Mouse (Mus musculus): Measurements from ENCODE around the gene Mgp. TPM values are rescaled to one million over a fixed set of nuclear protein-coding genes. Genes with fewer than 3 reads are reported as not detected.

The Mgp gene
- polyA plus RNA-seq, 1 experiment from 2014 or later = 1.9 TPM

DNA sequence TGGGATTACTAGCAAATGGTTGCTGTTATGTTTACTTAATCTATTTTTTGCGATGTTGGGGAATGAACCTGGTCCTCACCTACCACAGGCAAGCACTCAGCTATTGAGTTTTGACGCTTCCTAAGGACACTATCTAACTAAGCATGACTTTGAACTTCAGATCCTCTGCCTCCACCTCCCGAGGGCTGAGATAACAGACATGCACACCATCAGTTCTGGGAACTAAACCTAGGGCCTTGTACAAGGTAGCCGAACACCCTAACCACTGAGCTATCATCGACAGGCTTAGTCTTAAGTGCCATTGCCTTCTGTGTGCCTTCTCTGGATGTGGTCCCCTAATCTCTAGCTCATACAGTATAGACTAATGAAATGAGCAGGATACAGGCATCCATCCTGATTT, 10.3 kb downstream of the Mgp start:
- no peak overlapping the region for H3K9ac ChIP-seq (ENCODE audit: low read length)
- no peaks in the 10 kb centered on the region for H3K9me3 ChIP-seq (ENCODE audit: control insufficient read depth, low read length)
- H3K4me1 ChIP-seq (replicated peaks; ENCODE audit: control insufficient read depth, insufficient read depth, low read length) = no peaks in the 10 kb centered on the region
- no peak overlapping the region for H3K4me2 ChIP-seq (ENCODE audit: low read depth, low read length, severe bottlenecking)
- H3K4me3 ChIP-seq (ENCODE audit: low read depth, low read length) = no peak overlapping the region
- no peaks in the 10 kb centered on the region for H3K36me3 ChIP-seq (ENCODE audit: control insufficient read depth, insufficient read depth, low read length)
- H3K27me3 ChIP-seq (ENCODE audit: control insufficient read depth, insufficient read depth, low read length) = no peaks in the 10 kb centered on the region
- no peak for DNase-seq (ENCODE audit: low spot score)
- no peak overlapping the region for H3K27ac ChIP-seq (ENCODE audit: low read depth, low read length)
- WGBS = 90% methylated on average over 5 of the region's 5 CpGs
- ATAC-seq (replicated peaks; ENCODE audit: low FRiP score) = no peak

DNA sequence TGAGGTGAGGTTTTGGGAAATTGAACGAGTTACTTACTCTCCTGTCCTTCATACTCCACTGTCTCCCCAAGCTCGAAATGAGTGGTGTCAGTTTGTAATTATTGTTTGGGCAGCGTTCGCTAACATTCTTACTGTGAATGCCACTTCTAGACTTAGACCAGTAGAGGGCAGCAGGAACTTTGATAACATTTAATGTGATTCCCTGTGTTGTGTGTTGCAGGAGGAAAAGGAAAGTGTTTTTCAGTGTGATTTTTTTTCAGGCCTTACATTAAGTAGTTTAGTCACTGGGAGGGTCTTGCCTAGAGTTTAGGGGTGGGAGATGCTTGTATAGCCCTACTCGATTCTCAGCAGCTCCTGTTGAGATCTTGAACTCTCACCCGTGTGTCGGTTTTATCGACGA, 14.6 kb downstream of the Mgp start:
- no peaks in the 10 kb centered on the region for H3K4me1 ChIP-seq (replicated peaks; ENCODE audit: control insufficient read depth, insufficient read depth, low read length)
- DNase-seq (ENCODE audit: low spot score) = no peak
- WGBS = 54% methylated on average over 9 of the region's 9 CpGs
- no peak overlapping the region for H3K9ac ChIP-seq (ENCODE audit: low read length)
- H3K27ac ChIP-seq (ENCODE audit: low read depth, low read length) = no peak overlapping the region
- H3K4me3 ChIP-seq (ENCODE audit: low read depth, low read length) = no peak overlapping the region
- ATAC-seq (replicated peaks; ENCODE audit: low FRiP score) = peak; percentile 53; the same call in 1 of the 2 replicates
- H3K27me3 ChIP-seq (ENCODE audit: control insufficient read depth, insufficient read depth, low read length) = no peaks in the 10 kb centered on the region
- no peaks in the 10 kb centered on the region for H3K36me3 ChIP-seq (ENCODE audit: control insufficient read depth, insufficient read depth, low read length)
- no peaks in the 10 kb centered on the region for H3K9me3 ChIP-seq (ENCODE audit: control insufficient read depth, low read length)
- no peak overlapping the region for H3K4me2 ChIP-seq (ENCODE audit: low read depth, low read length, severe bottlenecking)

DNA sequence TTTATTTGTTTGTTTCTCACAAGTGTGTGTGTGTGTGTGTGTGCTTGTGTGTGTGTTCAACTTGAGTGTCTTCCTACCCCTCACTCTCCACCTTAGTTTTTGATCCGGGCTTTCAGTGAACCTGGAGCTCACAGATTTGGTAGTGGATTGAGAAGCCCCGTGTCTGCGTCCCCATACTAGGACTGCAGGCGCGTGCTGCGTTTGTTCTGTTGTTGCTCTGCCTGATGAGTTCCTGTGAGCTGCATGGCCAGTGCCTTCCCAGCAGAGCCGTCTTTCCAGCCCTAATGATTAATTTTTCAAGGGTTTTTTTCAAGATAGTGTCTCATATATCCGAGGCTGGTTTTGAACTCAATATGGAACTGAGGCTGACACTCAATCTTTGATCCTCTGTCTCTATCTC, 17.2 kb downstream of the Mgp start:
- DNase-seq (ENCODE audit: low spot score) (no peak), ATAC-seq (replicated peaks; ENCODE audit: low FRiP score) (no peak)
- Histone ChIP-seq H3K36me3 (ENCODE audit: control insufficient read depth, insufficient read depth, low read length) (no peaks in the 10 kb centered on the region), H3K4me3 (ENCODE audit: low read depth, low read length) (no peak overlapping the region), H3K9me3 (ENCODE audit: control insufficient read depth, low read length) (no peaks in the 10 kb centered on the region), H3K9ac (ENCODE audit: low read length) (no peak overlapping the region), H3K27ac (ENCODE audit: low read depth, low read length) (no peak overlapping the region), H3K27me3 (ENCODE audit: control insufficient read depth, insufficient read depth, low read length) (no peaks in the 10 kb centered on the region), H3K4me1 (replicated peaks; ENCODE audit: control insufficient read depth, insufficient read depth, low read length) (no peaks in the 10 kb centered on the region), H3K4me2 (ENCODE audit: low read depth, low read length, severe bottlenecking) (no peak overlapping the region)
- WGBS = 82% methylated on average over 8 of the region's 8 CpGs

DNA sequence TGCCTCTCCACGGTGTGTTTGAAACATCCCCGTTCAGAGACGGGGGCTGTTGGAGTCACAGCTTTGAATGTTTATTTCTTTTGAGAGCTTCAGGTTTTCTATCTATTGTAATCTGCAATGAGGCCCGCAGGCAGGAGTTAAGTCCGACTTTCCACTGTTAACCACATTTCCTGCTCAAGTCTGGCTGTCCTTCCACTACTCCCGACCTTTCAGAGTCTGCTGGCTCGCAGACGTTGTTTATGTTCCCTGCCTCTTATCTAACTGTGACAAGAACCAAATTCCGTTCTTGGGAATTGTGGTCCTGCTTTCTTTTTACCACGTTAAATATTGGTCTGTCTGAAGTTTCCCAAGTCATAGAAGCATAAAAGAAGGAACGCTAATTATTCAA, 17.8 kb downstream of the Mgp start:
- WGBS = 74% methylated on average over 11 of the region's 11 CpGs
- Histone ChIP-seq H3K9ac (ENCODE audit: low read length) (no peak overlapping the region), H3K36me3 (ENCODE audit: control insufficient read depth, insufficient read depth, low read length) (no peaks in the 10 kb centered on the region), H3K9me3 (ENCODE audit: control insufficient read depth, low read length) (no peaks in the 10 kb centered on the region), H3K27me3 (ENCODE audit: control insufficient read depth, insufficient read depth, low read length) (no peaks in the 10 kb centered on the region), H3K4me1 (replicated peaks; ENCODE audit: control insufficient read depth, insufficient read depth, low read length) (no peaks in the 10 kb centered on the region), H3K4me2 (ENCODE audit: low read depth, low read length, severe bottlenecking) (no peak overlapping the region), H3K4me3 (ENCODE audit: low read depth, low read length) (no peak overlapping the region), H3K27ac (ENCODE audit: low read depth, low read length) (no peak overlapping the region)
- DNase-seq (ENCODE audit: low spot score) (no peak), ATAC-seq (replicated peaks; ENCODE audit: low FRiP score) (no peak)

DNA sequence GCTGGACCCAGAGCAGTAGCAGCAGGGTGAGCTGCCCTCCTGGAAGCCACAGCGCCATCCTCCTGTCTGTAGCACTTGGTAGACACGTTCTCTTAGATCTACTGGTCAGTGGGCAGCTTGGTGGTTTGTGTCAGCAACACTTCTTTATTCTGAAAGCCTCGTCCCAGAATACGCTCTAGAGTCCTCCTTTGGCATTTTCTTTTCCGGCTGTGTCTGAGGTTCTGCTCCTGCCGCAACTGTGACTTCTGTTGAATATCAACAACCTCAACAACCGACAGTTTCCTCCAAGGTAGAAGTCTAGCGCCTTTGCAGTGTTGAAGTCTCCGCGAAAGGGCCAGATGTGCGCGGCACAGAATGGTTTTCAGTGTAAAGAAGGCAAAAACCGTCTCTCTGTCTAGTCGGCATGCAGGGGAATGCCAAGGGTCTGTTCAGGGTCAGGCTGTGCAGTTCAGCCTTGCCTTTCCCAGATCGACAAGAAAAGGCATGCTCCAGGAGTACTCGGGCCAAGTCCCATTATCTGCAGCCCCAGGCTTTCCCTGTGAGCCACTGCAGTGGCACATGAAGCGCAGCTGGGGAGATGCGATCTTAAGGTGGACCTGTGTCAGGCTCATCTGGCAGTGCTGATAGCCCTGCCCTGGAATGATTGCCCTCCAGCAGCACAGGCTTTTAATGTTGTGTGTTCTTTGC, 18.3 kb downstream of the Mgp start, which contains the start of gene Art4:
Gene Art4, minus strand, starts transcription at position 548 of the 687 bp plus-strand sequence.
- no peaks in the 10 kb centered on the region for H3K4me1 ChIP-seq (replicated peaks; ENCODE audit: control insufficient read depth, insufficient read depth, low read length)
- ATAC-seq (replicated peaks; ENCODE audit: low FRiP score) (peak; percentile 53), DNase-seq (ENCODE audit: low spot score) (no peak)
- no peaks in the 10 kb centered on the region for H3K27me3 ChIP-seq (ENCODE audit: control insufficient read depth, insufficient read depth, low read length)
- H3K27ac ChIP-seq (ENCODE audit: low read depth, low read length) = no peak within 1 kb of the TSS
- H3K4me3 ChIP-seq (ENCODE audit: low read depth, low read length) = no peak within 1 kb of the TSS
- WGBS = 82% methylated on average over 18 of the region's 18 CpGs
- no peak within 1 kb of the TSS for H3K4me2 ChIP-seq (ENCODE audit: low read depth, low read length, severe bottlenecking)
- H3K36me3 ChIP-seq (ENCODE audit: control insufficient read depth, insufficient read depth, low read length) = no peaks in the 10 kb centered on the region
- no peak within 1 kb of the TSS for H3K9ac ChIP-seq (ENCODE audit: low read length)
- no peaks in the 10 kb centered on the region for H3K9me3 ChIP-seq (ENCODE audit: control insufficient read depth, low read length)

DNA sequence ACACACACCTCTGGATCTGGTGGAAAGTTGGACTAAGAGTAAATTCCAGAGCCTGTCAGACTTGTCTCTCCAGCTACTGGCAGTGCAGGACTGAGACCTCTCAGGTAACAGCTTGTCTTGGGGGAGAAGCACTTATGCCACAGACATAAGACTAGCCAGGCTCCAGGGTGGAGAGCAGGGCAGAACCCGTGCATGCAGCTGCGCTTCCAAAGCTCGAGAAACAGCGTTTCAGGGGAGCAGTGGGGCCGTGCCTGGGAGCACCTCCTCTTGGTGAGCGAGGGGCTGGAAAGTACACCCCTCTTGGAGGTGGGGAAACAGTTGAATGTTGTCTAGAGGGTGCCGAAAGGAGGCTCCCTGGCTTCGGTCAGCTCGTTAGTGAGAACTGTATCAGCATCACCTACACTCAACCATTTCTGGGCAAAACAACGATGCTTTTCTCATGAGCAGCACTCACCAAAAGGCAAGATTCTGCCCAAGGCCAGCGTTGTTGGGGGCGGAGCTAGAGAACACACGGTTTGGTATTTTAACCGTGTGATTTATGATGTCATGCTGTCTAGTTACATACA, 19.5 kb downstream of the Mgp start:
- H3K27me3 ChIP-seq (ENCODE audit: control insufficient read depth, insufficient read depth, low read length) = no peaks in the 10 kb centered on the region
- no peaks in the 10 kb centered on the region for H3K9me3 ChIP-seq (ENCODE audit: control insufficient read depth, low read length)
- H3K4me1 ChIP-seq (replicated peaks; ENCODE audit: control insufficient read depth, insufficient read depth, low read length) = no peaks in the 10 kb centered on the region
- H3K27ac ChIP-seq (ENCODE audit: low read depth, low read length) = no peak overlapping the region
- ATAC-seq (replicated peaks; ENCODE audit: low FRiP score) (0 out of 2 replicates have a peak, but pooled peaks have one; percentile 6), DNase-seq (ENCODE audit: low spot score) (no peak)
- H3K4me2 ChIP-seq (ENCODE audit: low read depth, low read length, severe bottlenecking) = no peak overlapping the region
- WGBS = 69% methylated on average over 14 of the region's 14 CpGs
- no peak overlapping the region for H3K9ac ChIP-seq (ENCODE audit: low read length)
- no peak overlapping the region for H3K4me3 ChIP-seq (ENCODE audit: low read depth, low read length)
- no peaks in the 10 kb centered on the region for H3K36me3 ChIP-seq (ENCODE audit: control insufficient read depth, insufficient read depth, low read length)

- no peak for ATAC-seq (replicated peaks; ENCODE audit: low FRiP score)
- WGBS = 86% methylated on average over 2 of the region's 2 CpGs
- DNase-seq (ENCODE audit: low spot score) = no peak
- H3K9ac ChIP-seq (ENCODE audit: low read length) = no peak overlapping the region
- H3K27ac ChIP-seq (ENCODE audit: low read depth, low read length) = no peak overlapping the region
- H3K27me3 ChIP-seq (ENCODE audit: control insufficient read depth, insufficient read depth, low read length) = no peaks in the 10 kb centered on the region
- no peak overlapping the region for H3K4me2 ChIP-seq (ENCODE audit: low read depth, low read length, severe bottlenecking)
- H3K4me3 ChIP-seq (ENCODE audit: low read depth, low read length) = no peak overlapping the region
- no peaks in the 10 kb centered on the region for H3K4me1 ChIP-seq (replicated peaks; ENCODE audit: control insufficient read depth, insufficient read depth, low read length)
- H3K36me3 ChIP-seq (ENCODE audit: control insufficient read depth, insufficient read depth, low read length) = no peaks in the 10 kb centered on the region
- H3K9me3 ChIP-seq (ENCODE audit: control insufficient read depth, low read length) = no peaks in the 10 kb centered on the region
Observed at GRCm38 (mm10) chr6:136855183-136855582, 20.4 kb downstream of the Mgp start.

DNA sequence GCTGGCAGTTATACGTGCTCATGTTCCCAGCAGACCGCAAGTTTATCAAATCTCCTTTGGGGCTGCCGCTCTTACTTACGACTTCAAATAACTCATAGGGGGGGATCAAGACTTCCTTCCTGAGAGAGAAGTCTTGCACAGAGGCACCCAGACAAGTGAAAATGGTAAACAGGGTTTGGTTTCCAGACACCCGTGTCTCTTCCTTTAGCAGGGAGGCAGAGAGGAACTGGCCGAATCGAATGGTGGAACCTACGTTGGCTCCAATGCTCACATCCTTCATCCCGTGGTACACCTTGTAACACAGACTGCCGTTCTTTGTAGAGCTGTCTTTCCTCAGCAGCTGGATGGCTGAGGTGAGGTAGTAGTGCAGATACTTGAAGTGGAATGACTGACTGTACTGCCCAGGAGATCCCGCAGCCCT, 21.3 kb downstream of the Mgp start:
- WGBS = 92% methylated on average over 11 of the region's 11 CpGs
- no peak for DNase-seq (ENCODE audit: low spot score)

GRCm38 (mm10) chr6:136852762-136853161, 22.9 kb downstream of the Mgp start:
- no peak overlapping the region for H3K9ac ChIP-seq (ENCODE audit: low read length)
- H3K4me1 ChIP-seq (replicated peaks; ENCODE audit: control insufficient read depth, insufficient read depth, low read length) = no peaks in the 10 kb centered on the region
- no peaks in the 10 kb centered on the region for H3K27me3 ChIP-seq (ENCODE audit: control insufficient read depth, insufficient read depth, low read length)
- WGBS = 48% methylated on average over 3 of the region's 3 CpGs
- ATAC-seq (replicated peaks; ENCODE audit: low FRiP score) (no peak), DNase-seq (ENCODE audit: low spot score) (no peak)
- no peaks in the 10 kb centered on the region for H3K36me3 ChIP-seq (ENCODE audit: control insufficient read depth, insufficient read depth, low read length)
- H3K4me3 ChIP-seq (ENCODE audit: low read depth, low read length) = no peak overlapping the region
- H3K27ac ChIP-seq (ENCODE audit: low read depth, low read length) = no peak overlapping the region
- H3K4me2 ChIP-seq (ENCODE audit: low read depth, low read length, severe bottlenecking) = no peak overlapping the region
- no peaks in the 10 kb centered on the region for H3K9me3 ChIP-seq (ENCODE audit: control insufficient read depth, low read length)

More for the DNA sequence above, 21.3 kb downstream of the Mgp start:
- Histone ChIP-seq H3K4me2 (ENCODE audit: low read depth, low read length, severe bottlenecking) (no peak overlapping the region), H3K9me3 (ENCODE audit: control insufficient read depth, low read length) (no peaks in the 10 kb centered on the region), H3K27me3 (ENCODE audit: control insufficient read depth, insufficient read depth, low read length) (no peaks in the 10 kb centered on the region), H3K27ac (ENCODE audit: low read depth, low read length) (no peak overlapping the region), H3K36me3 (ENCODE audit: control insufficient read depth, insufficient read depth, low read length) (no peaks in the 10 kb centered on the region), H3K4me3 (ENCODE audit: low read depth, low read length) (no peak overlapping the region), H3K9ac (ENCODE audit: low read length) (no peak overlapping the region), H3K4me1 (replicated peaks; ENCODE audit: control insufficient read depth, insufficient read depth, low read length) (no peaks in the 10 kb centered on the region)
- no peak for ATAC-seq (replicated peaks; ENCODE audit: low FRiP score)
